Mouse (Mus musculus): ENCODE measurements around the gene Eif3l.

Eif3l gene

GRCm38 (mm10) chr15:79119491-79119890 is 44.5 kb downstream of the Eif3l start:
- POLR2A ChIA-PET, result interaction anchor here in 2 of 4 experiments (0.8 to 4.2 kb wide), 16 partner anchors 9 to 172 kb away, joined by 3 to 18 read pairs (median 4); partner anchors contain the start of genes 1700088E04Rik (in 1 of the 2), Micall1 (in 1 of the 2) and Triobp (in 1 of the 2)
- CTCF ChIA-PET, result interaction anchor here in 3 of 4 experiments (0.6 to 4.6 kb wide), 6 partner anchors 8 to 123 kb away, joined by 3 to 33 read pairs (median 3); no protein-coding TSS in a partner anchor

GRCm38 (mm10) chr15:79122119-79122518 is 47.1 kb downstream of the Eif3l start:
- ChIA-PET POLR2A (interaction anchor here in 3 of 4 experiments (0.6 to 3.1 kb wide), 4 partner anchors 12 to 96 kb away, joined by 3 to 10 read pairs (median 6); no protein-coding TSS in a partner anchor), CTCF (no interaction called here)

DNA sequence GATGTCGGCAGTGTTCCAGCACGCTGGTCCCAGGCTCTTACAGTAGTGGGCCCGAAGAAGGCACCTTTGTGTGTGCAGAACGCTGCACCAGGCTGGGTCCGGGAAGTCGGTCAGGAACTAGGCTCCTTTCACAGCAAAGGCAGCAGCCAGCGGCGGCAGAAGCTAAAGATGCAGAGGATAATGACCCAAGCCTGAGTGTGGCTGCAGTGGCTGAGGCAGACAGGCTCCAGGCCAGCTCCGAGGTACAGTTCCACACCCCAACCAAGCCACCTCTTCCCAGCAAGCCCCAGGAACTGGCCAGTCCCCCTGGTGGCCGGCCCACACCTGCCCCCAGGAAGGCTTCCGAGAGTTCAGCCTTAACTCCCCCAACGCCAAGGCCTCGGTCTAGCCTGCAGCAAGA is 47.6 kb downstream of the Eif3l start:
- CTCF ChIA-PET, result no interaction called here
- POLR2A ChIA-PET, result interaction anchor here in 3 of 4 experiments (0.6 to 3.1 kb wide), 4 partner anchors 12 to 96 kb away, joined by 3 to 10 read pairs (median 6); no protein-coding TSS in a partner anchor

DNA sequence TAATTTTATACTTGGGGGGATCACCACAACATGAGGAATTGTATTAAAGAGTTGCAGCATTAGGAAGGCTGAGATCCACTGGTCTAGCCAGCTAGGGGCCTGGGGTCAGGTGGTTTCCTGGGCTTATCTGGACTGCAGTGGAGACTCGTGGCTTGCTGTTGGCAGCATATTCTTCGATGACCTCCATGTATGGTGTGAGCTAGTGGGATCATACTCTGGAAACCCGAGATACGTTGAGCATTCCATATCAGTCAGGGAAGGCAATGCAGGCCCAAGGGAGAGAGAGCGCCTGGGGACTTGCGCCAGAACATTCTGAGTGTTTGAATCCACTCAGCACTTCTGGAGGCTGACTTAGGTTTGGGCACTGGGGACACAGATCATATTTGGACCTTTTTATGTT is 48.8 kb downstream of the Eif3l start:
- CTCF ChIA-PET, result interaction anchor here in 2 of 4 experiments (0.7 to 1.1 kb wide), 2 partner anchors 25 to 75 kb away, joined by 3 to 4 read pairs; no protein-coding TSS in a partner anchor
- POLR2A ChIA-PET, result interaction anchor here in 1 of 4 experiments (3.1 kb wide), 1 partner anchor 13 kb away, joined by 10 read pairs; no protein-coding TSS in a partner anchor

- POLR2A ChIA-PET, result interaction anchor here in 1 of 4 experiments (0.6 to 3.1 kb wide), 2 partner anchors 14 to 489 kb away, joined by 3 to 10 read pairs; no protein-coding TSS in a partner anchor
- CTCF ChIA-PET, result interaction anchor here in 3 of 4 experiments (0.6 to 1.1 kb wide), 3 partner anchors 14 to 85 kb away, joined by 3 read pairs; no protein-coding TSS in a partner anchor
These were observed 49.4 kb downstream of the Eif3l start for GRCm38 (mm10) chr15:79124331-79124875.

DNA sequence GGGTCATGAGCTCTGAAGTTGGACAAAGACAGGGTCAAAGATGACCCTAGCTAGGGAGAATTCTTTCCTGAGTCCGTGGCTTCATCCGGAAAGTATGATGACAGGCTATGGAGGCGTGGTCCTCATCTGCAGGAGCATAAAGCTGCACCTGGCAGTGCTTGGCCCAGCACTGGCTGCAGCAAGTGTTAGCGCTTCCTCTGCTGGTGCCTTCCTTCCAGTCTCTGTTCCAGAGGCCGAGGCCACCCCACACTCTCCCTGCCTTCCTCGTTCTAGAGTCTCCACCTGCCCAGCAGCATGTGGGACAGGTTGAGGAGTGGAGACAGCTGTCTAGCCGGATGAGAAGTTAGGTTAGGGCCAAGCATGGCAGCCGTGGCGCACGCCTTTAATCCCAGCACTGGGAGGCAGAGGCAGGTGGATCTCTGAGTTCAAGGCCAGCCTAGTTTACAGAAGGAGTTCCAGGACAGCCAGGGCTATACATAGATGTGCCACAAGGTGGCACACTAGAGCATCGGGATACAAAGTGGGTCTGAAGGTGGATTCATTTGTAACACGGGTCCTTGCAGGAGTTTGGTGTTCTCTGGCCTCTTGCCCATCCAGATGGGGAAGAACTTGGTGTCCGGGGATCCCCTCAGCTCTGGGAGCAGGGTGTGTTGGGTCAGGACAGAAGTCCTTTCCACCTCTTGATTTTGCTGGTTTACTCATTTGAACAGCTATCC is 51.4 kb downstream of the Eif3l start:
- ChIA-PET CTCF (interaction anchor here (0.6 to 4.0 kb wide), 55 partner anchors 8 to 544 kb away, joined by 3 to 42 read pairs (median 5); partner anchors contain the start of genes 1700088E04Rik (in 4 of the 4), Polr2f (in 4 of the 4), Ankrd54 (in 1 of the 4) and Gga1 (in 1 of the 4)), POLR2A (interaction anchor here in 3 of 4 experiments (0.5 to 3.8 kb wide), 12 partner anchors 10 to 213 kb away, joined by 3 to 17 read pairs (median 3); partner anchors contain the start of genes 1700088E04Rik (in 1 of the 3), Ankrd54 (in 1 of the 3), Micall1 (in 1 of the 3) and Pdxp (in 1 of the 3))

DNA sequence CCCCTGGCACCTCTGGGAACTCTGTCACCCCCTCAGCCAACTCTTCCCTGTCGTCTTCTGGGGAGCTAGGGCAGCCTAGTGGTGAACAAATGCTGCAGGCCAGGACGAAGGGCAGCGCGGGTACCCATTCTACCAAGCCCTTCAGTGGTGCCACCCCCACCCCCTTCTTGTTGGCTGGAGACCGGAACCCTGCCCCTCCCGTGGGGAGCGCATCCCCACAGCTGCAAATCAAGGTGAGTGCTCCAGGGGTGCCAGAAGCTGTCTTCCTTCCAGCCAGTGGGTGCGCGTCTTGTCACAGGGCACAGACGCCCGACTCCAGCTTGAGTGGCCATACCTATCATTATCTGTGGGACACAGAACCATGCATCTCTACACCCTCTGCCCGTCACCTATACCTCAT is 52.1 kb downstream of the Eif3l start:
- ChIA-PET CTCF (interaction anchor here (0.6 to 4.0 kb wide), 46 partner anchors 9 to 904 kb away, joined by 3 to 42 read pairs (median 5); partner anchors contain the start of genes 1700088E04Rik (in 4 of the 4), Polr2f (in 4 of the 4), Micall1 (in 1 of the 4) and Pdxp (in 1 of the 4)), POLR2A (interaction anchor here in 3 of 4 experiments (0.6 to 3.8 kb wide), 10 partner anchors 11 to 144 kb away, joined by 3 to 17 read pairs (median 4); partner anchors contain the start of genes 1700088E04Rik (in 1 of the 3), Micall1 (in 1 of the 3) and Polr2f (in 1 of the 3))

DNA sequence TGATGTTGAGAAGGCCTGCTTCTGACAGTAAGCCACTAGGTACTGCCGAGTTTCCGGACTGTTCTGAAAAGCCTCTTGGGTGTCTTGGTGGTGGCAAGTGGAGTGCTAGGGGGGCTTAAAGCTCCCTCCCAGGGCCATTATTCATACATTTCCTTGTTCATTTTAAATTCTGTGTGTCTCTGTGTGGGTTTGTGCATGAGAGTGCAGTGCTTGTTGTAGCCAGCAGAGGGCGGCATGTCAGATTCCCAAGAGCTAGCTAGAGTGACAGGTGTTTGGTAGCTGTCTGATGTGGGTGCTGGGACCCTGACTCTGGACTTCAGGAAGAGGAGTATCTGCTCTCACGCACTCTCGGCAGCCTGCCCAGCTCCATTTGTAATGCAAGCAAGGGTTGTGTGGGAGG is 53.2 kb downstream of the Eif3l start:
- POLR2A ChIA-PET, result interaction anchor here in 3 of 4 experiments (0.6 to 3.8 kb wide), 7 partner anchors 9 to 81 kb away, joined by 3 to 17 read pairs (median 5); partner anchors contain the start of genes 1700088E04Rik (in 1 of the 3) and Polr2f (in 1 of the 3)
- CTCF ChIA-PET, result interaction anchor here (0.5 to 4.0 kb wide), 37 partner anchors 8 to 251 kb away, joined by 3 to 42 read pairs (median 4); partner anchors contain the start of genes 1700088E04Rik (in 3 of the 4), Polr2f (in 3 of the 4), Micall1 (in 1 of the 4) and Pdxp (in 1 of the 4)

- CTCF ChIA-PET, result interaction anchor here (0.6 to 4.0 kb wide), 17 partner anchors 10 to 657 kb away, joined by 3 to 42 read pairs (median 4); partner anchors contain the start of genes 1700088E04Rik (in 2 of the 4) and Polr2f (in 2 of the 4)
- POLR2A ChIA-PET, result interaction anchor here in 2 of 4 experiments (0.6 to 3.0 kb wide), 6 partner anchors 10 to 195 kb away, joined by 3 to 9 read pairs (median 4); partner anchors contain the start of genes Nol12 (in 1 of the 2) and Polr2f (in 1 of the 2)
These were observed 54.3 kb downstream of the Eif3l start for GRCm38 (mm10) chr15:79129311-79129710.

DNA sequence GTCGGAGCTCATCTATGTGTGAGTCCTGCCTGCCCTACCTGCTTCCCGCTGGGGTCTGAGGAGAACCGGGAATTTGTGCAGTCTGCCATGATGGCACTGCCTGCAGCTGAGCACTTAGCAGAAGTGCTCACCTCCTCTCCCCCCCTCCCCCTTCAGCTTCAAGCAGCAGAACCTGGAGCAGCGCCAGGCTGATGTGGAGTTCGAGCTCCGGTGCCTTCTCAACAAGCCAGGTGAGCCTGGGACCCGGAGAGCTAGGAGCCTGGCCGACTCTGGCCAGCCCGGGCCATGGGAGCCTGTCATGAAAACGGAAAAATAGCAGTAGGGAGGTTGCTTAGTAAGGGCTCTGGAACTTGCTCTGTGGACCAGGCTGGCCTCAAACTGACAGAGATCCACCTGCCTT is 55.8 kb downstream of the Eif3l start:
- ChIA-PET POLR2A (interaction anchor here in 3 of 4 experiments (0.5 to 3.0 kb wide), 17 partner anchors 10 to 196 kb away, joined by 3 to 12 read pairs (median 4); partner anchors contain the start of genes 1700088E04Rik (in 2 of the 3), Polr2f (in 2 of the 3) and Nol12 (in 1 of the 3)), CTCF (interaction anchor here in 3 of 4 experiments (0.7 to 2.9 kb wide), 8 partner anchors 10 to 112 kb away, joined by 3 to 13 read pairs (median 5); partner anchors contain the start of genes 1700088E04Rik (in 1 of the 3) and Polr2f (in 1 of the 3))

DNA sequence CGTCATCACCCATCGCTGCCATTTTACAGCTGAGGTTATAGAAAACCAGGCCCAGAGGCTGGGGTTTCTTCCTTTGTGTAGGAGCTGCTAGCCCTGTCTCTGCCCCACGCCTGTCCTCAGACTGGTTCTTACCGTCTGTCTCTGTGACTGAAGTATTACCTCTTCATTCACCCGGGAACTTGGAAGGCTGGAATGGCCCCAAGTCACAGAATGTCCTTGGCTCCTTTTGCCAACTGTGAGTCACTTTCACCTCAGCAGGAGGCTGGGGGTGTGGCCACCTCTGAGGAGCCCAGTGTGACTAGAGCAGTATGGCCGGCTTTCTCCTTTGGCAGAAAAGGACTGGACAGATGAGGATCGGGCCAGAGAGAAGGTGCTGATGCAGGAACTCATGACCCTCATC is 56.5 kb downstream of the Eif3l start:
- POLR2A ChIA-PET, result interaction anchor here in 3 of 4 experiments (0.5 to 3.0 kb wide), 14 partner anchors 9 to 197 kb away, joined by 3 to 12 read pairs (median 4); partner anchors contain the start of genes 1700088E04Rik (in 2 of the 3), Polr2f (in 2 of the 3) and Nol12 (in 1 of the 3)
- CTCF ChIA-PET, result interaction anchor here in 3 of 4 experiments (0.7 to 2.9 kb wide), 6 partner anchors 9 to 112 kb away, joined by 3 to 13 read pairs (median 6); partner anchors contain the start of genes 1700088E04Rik (in 1 of the 3) and Polr2f (in 1 of the 3)

GRCm38 (mm10) chr15:79133191-79133661 is 58.2 kb downstream of the Eif3l start:
- CTCF ChIA-PET, result interaction anchor here in 1 of 4 experiments (1.3 kb wide), 1 partner anchor 15 kb away, joined by 4 read pairs; no protein-coding TSS in a partner anchor
- POLR2A ChIA-PET, result interaction anchor here in 1 of 4 experiments (0.6 to 1.4 kb wide), 2 partner anchors 21 to 77 kb away, joined by 4 read pairs; no protein-coding TSS in a partner anchor

DNA sequence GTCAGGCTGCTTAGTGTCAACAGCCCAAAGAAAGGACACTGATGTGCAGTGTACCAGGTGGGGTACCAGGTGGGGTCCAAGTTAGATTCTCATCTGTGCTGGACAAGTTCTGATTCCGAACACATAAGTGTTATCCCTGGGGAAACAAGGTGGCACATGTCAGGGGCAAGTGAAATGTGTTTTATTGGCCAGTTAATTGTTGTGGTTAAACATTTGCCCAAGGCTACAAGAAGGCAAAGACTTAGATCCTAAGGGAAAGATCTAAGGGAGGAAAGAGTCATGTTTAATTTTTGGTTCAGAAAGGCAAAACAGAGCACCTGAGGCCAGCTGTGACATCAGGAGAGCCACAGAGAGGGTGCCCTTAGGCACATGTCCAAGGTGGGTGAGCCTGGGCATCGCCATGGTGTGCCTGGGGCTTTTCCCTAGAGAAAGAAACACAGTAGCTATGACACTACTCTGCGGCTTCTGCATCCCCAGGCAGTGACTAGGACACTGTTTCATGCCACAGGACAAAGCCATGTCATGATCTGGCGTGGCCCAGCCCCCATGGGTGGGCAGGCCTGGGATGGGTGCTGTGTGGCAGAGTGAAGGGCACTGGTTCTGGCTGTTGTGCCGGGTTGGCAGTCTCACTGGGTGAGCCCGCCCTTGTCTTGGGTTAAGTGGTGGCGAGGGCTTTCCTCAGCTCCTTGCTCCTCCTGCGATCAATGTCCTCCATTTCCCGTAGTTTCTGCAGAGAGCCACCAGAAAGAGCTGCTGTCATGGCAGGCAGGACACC is 59.7 kb downstream of the Eif3l start:
- ChIA-PET POLR2A (interaction anchor here in 1 of 4 experiments (0.7 kb wide), 1 partner anchor 20 kb away, joined by 3 read pairs; no protein-coding TSS in a partner anchor), CTCF (interaction anchor here in 2 of 4 experiments (0.7 to 4.2 kb wide), 3 partner anchors 7 to 14 kb away, joined by 3 to 20 read pairs (median 8); no protein-coding TSS in a partner anchor)

GRCm38 (mm10) chr15:79135332-79135731 is 60.4 kb downstream of the Eif3l start:
- POLR2A ChIA-PET, result interaction anchor here in 2 of 4 experiments (0.7 to 1.4 kb wide), 2 partner anchors 20 to 73 kb away, joined by 3 read pairs; partner anchors contain the start of gene Ankrd54 (in 1 of the 2)
- CTCF ChIA-PET, result interaction anchor here in 3 of 4 experiments (0.6 to 4.2 kb wide), 5 partner anchors 8 to 92 kb away, joined by 3 to 20 read pairs (median 7); no protein-coding TSS in a partner anchor

DNA sequence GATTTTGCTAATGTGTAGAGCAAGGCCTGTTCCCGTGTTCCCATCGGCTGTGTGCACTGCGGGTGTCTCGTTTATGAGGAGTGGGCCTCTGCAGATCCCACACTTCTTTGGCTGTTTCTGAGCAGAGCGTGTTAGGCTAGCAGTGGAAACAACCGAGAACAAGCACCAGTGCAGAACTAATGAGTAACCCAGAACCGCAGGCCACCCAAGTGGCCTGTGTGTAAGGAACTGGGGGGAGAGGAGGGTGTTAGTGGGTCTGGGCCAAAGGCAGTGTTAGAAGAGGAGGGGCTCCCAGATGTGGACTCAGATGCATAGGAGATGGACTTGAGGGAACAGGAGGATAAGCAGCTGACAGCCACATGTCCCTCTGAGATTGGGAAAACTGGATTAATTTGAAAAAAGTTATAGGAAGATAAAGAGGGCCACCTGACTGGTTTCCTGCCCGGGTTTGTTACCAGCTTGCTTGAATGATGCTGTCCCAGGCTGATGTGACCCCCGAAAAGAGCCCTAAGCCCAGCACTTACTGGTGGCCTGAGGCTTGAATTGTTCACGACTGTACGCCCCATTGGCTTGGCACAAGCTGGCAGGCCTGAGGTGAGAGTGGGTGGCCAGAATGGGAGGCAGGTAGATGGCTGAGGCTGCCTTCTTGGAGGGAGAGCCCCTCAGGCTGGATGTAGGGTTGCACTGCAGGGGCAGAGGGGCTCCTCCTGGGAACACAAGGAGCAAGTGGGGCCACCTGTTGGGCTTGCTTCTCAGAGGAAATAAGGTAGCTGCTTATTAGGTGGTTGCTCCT is 61.0 kb downstream of the Eif3l start:
- CTCF ChIA-PET, result interaction anchor here in 3 of 4 experiments (0.6 to 4.2 kb wide), 5 partner anchors 9 to 92 kb away, joined by 3 to 20 read pairs (median 7); no protein-coding TSS in a partner anchor
- POLR2A ChIA-PET, result interaction anchor here in 2 of 4 experiments (0.9 to 1.4 kb wide), 3 partner anchors 16 to 73 kb away, joined by 3 to 4 read pairs (median 4); partner anchors contain the start of gene Ankrd54 (in 1 of the 2)
